Mouse (Mus musculus) megakaryocyte, embryonic 14.5 days (primary cell): Measurements from ENCODE around the gene Csdc2. TPM values are rescaled to one million over a fixed set of nuclear protein-coding genes. Genes with fewer than 3 reads are reported as not detected.

Experiments used
- H3K27me3 ChIP-seq: replicated peaks from 2 replicates; pipeline ENCODE3; 2012; ENCODE audit warnings: inconsistent platforms
- H3K36me3 ChIP-seq: replicated peaks from 2 replicates; pipeline ENCODE3; 2012; ENCODE audit warnings: low read length, inconsistent platforms, mixed read lengths
- H3K4me1 ChIP-seq: 2 replicates; pipeline ENCODE4 v1.6.1; 2012; ENCODE audit warnings: inconsistent platforms
- H3K4me3 ChIP-seq: replicated peaks from 2 replicates; pipeline ENCODE3; 2012; ENCODE audit warnings: moderate library complexity, mild to moderate bottlenecking, inconsistent platforms
- H3K9me3 ChIP-seq: 2 replicates; pipeline ENCODE4 v1.6.1; 2012; ENCODE audit warnings: inconsistent platforms
- FLI1 ChIP-seq: IDR thresholded peaks from 2 replicates; pipeline ENCODE4 v1.6.1; 2012; ENCODE audit warnings: low read length, inconsistent platforms, mixed read lengths
- GATA1 ChIP-seq: IDR thresholded peaks from 3 replicates; pipeline ENCODE4 v1.6.1; 2012; ENCODE audit warnings: mixed read lengths, low read length, inconsistent platforms, borderline replicate concordance
- polyA plus RNA-seq: library from polyadenylated mRNA; stranded (reverse); fragments of >175 nt; gene quantifications from 2 replicates; pipeline ENCODE4 v1.2.3, GENCODE M21; 2012; ENCODE audit warnings: low replicate concordance; ENCODE audit not compliant: insufficient read depth

Gene Csdc2
- polyA plus RNA-seq, 1 experiment = not detected

- Histone ChIP-seq H3K4me1 (peaks cover 70% of the 10 kb centered on the region), H3K36me3 (no peaks in the 10 kb centered on the region), H3K4me3 (peak overlapping the region; percentile 35), H3K9me3 (no peaks in the 10 kb centered on the region), H3K27me3 (peaks cover 18% of the 10 kb centered on the region)
- TF ChIP-seq FLI1 (no peak), GATA1 (no peak)
Observed at GRCm38 (mm10) chr15:81937098-81937972, 776 bp downstream of the Csdc2 start.

GRCm38 (mm10) chr15:81938246-81938645 lies 1.7 kb downstream of the Csdc2 start:
- Histone ChIP-seq H3K4me1 (peaks cover 67% of the 10 kb centered on the region), H3K9me3 (no peaks in the 10 kb centered on the region), H3K36me3 (no peaks in the 10 kb centered on the region), H3K4me3 (no peak overlapping the region), H3K27me3 (peaks cover 20% of the 10 kb centered on the region)
- TF ChIP-seq GATA1 (no peak), FLI1 (no peak)

GRCm38 (mm10) chr15:81939157-81939715 lies 2.7 kb downstream of the Csdc2 start:
- no peaks in the 10 kb centered on the region for H3K9me3 ChIP-seq
- no peak overlapping the region for H3K4me3 ChIP-seq
- peaks cover 61% of the 10 kb centered on the region for H3K4me1 ChIP-seq
- TF ChIP-seq GATA1 = no peak
- TF ChIP-seq FLI1 = no peak
- peaks cover 24% of the 10 kb centered on the region for H3K27me3 ChIP-seq
- H3K36me3 ChIP-seq = no peaks in the 10 kb centered on the region

GRCm38 (mm10) chr15:81939774-81940173 lies 3.2 kb downstream of the Csdc2 start:
- TF ChIP-seq FLI1 = no peak
- no peak for TF ChIP-seq GATA1
- H3K9me3 ChIP-seq = no peaks in the 10 kb centered on the region
- H3K27me3 ChIP-seq = peaks cover 25% of the 10 kb centered on the region
- no peak overlapping the region for H3K4me3 ChIP-seq
- peaks cover 58% of the 10 kb centered on the region for H3K4me1 ChIP-seq
- H3K36me3 ChIP-seq = no peaks in the 10 kb centered on the region

- Histone ChIP-seq H3K9me3 (no peaks in the 10 kb centered on the region), H3K4me3 (no peak overlapping the region), H3K27me3 (peaks cover 26% of the 10 kb centered on the region), H3K4me1 (peaks cover 58% of the 10 kb centered on the region), H3K36me3 (no peaks in the 10 kb centered on the region)
- TF ChIP-seq GATA1 (no peak), FLI1 (no peak)
Observed at GRCm38 (mm10) chr15:81940219-81940618, 3.7 kb downstream of the Csdc2 start.

- no peaks in the 10 kb centered on the region for H3K36me3 ChIP-seq
- TF ChIP-seq FLI1 (no peak), GATA1 (no peak)
- H3K9me3 ChIP-seq = no peaks in the 10 kb centered on the region
- no peak overlapping the region for H3K4me3 ChIP-seq
- peaks cover 26% of the 10 kb centered on the region for H3K27me3 ChIP-seq
- H3K4me1 ChIP-seq = peaks cover 51% of the 10 kb centered on the region
Observed at GRCm38 (mm10) chr15:81941010-81941409, 4.5 kb downstream of the Csdc2 start.

- peaks cover 6% of the 10 kb centered on the region; the same call in 1 of the 2 replicates for H3K9me3 ChIP-seq
- TF ChIP-seq GATA1 (no peak), FLI1 (no peak)
- H3K4me3 ChIP-seq = no peak overlapping the region
- peaks cover 35% of the 10 kb centered on the region for H3K4me1 ChIP-seq
- H3K27me3 ChIP-seq = peaks cover 13% of the 10 kb centered on the region
- H3K36me3 ChIP-seq = no peaks in the 10 kb centered on the region
Observed at GRCm38 (mm10) chr15:81943176-81943749, 6.7 kb downstream of the Csdc2 start.

GRCm38 (mm10) chr15:81949076-81949475 lies 12.5 kb downstream of the Csdc2 start:
- Histone ChIP-seq H3K4me3 (no peak overlapping the region), H3K4me1 (peaks cover 22% of the 10 kb centered on the region), H3K36me3 (peaks cover 37% of the 10 kb centered on the region), H3K9me3 (peaks cover 6% of the 10 kb centered on the region; the same call in 1 of the 2 replicates), H3K27me3 (peaks cover 15% of the 10 kb centered on the region)
- no peak for TF ChIP-seq FLI1
- TF ChIP-seq GATA1 = no peak

GRCm38 (mm10) chr15:81949476-81950131 lies 13.0 kb downstream of the Csdc2 start:
- no peak for TF ChIP-seq GATA1
- TF ChIP-seq FLI1 = no peak
- peaks cover 22% of the 10 kb centered on the region for H3K4me1 ChIP-seq
- H3K27me3 ChIP-seq = peaks cover 15% of the 10 kb centered on the region
- H3K9me3 ChIP-seq = peaks cover 6% of the 10 kb centered on the region; the same call in 1 of the 2 replicates
- H3K4me3 ChIP-seq = no peak overlapping the region
- H3K36me3 ChIP-seq = peaks cover 43% of the 10 kb centered on the region

- Histone ChIP-seq H3K4me1 (peaks cover 22% of the 10 kb centered on the region), H3K4me3 (no peak overlapping the region), H3K36me3 (peaks cover 54% of the 10 kb centered on the region), H3K9me3 (peaks cover 6% of the 10 kb centered on the region; the same call in 1 of the 2 replicates), H3K27me3 (peaks cover 12% of the 10 kb centered on the region)
- TF ChIP-seq GATA1 (no peak), FLI1 (no peak)
Observed at GRCm38 (mm10) chr15:81950716-81951115, 14.2 kb downstream of the Csdc2 start.
